Mouse (Mus musculus) activated CD4-positive, CD25-positive, alpha-beta regulatory T cell, adult 4 months (primary cell): ENCODE measurements around the gene Cct5. TPM values are rescaled to one million over a fixed set of nuclear protein-coding genes. Genes with fewer than 3 reads are reported as not detected.

Experiments used
- ATAC-seq: one replicate; pipeline ENCODE4 v1.8.0; 2017
- polyA plus RNA-seq, 2 experiments: library from polyadenylated mRNA; unstranded; fragments of 100-300 nt; shearing (Covaris generic); gene quantifications; one replicate each; pipeline ENCODE4 v1.2.1; 2017

The Cct5 gene
- polyA plus RNA-seq = 100 to 1,000 TPM; 432 to 525 TPM

DNA sequence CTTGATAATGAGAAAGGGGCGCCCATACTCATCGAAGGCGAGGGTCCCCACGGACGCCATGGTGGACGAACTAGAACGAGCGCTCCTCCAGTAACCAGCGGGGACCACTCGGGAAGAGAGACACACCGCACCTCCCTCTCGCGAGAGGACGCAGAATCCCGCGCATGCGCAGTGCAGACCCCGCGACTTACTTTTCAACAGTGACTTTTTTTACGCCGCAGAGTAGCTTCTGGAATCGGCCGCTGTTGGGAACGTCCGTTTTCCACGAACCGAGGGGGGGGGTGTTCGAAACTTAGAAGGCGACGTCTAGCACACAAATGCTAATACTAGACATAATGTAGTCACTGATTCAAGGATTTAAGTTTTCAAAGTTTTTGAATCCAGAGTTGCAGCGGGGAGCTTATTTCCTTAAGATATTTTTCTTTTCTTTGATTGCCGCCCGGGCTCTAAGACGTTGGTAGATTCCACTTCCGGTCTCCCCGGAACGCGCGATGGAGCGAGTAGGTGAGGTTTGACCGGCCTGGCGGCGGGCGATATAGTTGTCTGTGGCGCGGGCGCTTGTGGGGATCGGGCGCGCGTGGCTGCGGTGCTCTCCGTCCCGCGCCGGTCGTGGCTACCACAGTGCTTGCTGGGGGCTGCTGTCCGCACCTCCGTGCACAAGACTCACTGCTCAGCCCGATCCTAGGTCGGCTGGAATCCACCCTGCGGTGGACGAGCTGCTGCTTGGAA is at the start of gene Cct5, which contains the start of gene Fam173b:
Cct5 (minus strand) TSS at position 159 of the 729 bp plus-strand sequence.
Fam173b (plus strand) TSS at position 207 of the 729 bp plus-strand sequence.
- peak; percentile 81 for ATAC-seq

DNA sequence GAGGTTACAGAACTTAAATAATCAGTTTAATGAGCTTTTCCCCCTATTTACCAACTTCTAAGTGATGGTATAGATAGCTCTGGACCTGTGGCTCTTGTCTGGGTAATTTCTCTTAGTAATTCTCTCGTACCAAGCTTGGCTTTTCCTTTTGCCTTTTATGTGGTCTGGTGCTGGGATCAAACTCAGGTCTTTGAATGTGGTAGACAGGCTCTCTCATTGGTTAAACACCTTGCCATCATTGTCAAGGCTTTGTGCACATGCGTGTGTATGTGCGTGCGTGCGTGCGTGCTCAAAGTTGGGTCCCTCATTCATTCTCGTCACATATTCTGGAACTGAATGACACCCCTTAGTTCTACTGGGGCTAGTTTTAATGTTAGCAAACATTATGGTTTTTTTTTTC is 49.2 kb upstream of the Cct5 start:
- ATAC-seq = no peak

DNA sequence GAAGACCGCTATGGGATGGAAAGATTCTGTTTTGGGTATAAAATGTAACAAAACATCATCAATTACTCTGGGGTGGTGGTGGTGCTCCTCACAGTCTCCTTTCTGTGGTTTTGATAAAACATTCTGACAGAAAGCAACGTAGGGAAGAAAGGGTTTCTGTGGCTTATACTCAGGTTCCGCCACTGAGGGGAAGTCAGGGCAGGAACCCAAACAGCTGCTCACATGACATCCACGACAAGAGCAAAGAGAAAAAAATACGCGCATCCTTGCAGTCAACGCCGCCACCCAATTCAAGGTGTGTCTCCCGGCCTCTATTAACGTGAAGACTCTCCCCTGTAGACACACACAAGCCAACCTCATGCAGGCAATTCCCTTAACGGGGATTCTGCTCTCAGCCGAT is 48.1 kb upstream of the Cct5 start:
- ATAC-seq = peak; percentile 66

DNA sequence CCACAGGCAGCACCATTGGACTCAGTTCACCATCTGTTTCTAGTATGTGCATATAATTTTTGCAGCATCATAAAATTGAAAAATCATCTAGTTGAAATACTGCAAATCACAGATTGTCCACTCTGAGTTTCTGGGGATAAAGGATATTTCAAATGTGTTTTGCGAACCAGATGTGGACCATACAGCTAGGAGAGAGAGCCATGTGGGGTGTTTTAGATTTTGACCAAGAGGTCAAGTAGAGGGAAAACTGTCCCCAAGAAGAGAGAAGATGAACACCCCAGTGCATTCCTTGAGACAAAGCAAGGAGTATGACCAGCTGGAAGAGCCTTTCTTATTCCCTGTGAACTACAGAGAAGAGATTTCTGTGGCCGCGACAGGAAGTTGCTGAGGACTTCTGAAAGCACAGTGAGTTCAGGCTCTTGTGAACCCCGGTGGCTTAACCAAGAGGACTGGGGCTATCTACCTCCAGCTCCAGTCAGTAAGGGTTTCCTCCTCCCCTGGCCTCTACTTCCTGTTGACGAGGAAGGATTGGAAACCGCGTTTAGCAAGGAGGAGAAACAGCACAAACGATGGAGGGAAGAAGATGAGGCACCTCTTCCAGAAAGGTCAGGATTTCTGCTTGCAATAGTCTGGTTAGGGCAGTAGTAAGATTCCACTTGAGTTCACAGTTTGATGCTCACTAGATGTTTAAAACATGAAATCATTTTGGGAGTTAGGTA is 46.4 kb upstream of the Cct5 start:
- ATAC-seq = no peak

DNA sequence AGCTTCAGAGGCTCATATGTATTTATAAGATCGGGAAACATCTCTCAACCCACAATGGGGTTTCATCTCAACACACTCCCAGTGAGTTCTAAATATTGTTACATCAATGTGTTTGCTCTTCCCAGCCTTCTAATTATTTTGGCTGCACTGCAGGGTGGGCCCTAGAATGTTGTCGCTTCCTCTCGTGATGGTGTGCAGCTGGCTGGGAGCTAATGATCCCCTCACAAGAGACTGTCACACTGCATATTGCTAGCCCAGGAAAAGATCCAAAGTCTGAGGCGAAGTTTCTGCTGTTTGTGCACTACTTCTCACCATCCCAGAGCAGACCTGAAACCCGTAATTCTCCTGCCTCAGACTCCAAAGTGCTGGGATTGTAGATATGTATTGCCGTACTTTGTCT is 45.6 kb upstream of the Cct5 start:
- ATAC-seq = no peak

DNA sequence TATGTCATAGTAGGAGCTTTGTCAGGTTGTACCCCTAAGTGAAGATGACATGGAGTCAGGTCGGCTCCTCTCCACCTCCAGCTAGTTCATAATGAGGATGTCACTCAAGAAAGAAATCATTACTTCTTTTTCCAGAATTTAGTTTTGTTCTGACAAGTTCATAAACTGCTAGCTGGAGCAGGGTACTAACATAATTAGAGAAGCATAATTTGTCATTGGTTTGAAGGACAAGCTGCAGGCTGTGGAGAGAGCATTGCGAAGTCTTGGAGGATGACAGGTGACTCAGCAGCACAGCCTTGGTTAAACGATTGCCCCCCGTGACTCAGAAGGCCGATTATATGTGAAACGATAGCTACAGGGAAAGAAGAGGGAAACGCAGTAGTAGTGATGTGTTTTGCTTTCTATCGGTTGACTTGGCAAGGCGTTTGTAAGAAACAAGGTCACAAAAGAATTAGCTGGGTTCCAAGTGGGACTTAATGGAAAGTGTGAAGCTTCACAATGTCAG is 34.5 kb upstream of the Cct5 start:
- ATAC-seq = no peak

DNA sequence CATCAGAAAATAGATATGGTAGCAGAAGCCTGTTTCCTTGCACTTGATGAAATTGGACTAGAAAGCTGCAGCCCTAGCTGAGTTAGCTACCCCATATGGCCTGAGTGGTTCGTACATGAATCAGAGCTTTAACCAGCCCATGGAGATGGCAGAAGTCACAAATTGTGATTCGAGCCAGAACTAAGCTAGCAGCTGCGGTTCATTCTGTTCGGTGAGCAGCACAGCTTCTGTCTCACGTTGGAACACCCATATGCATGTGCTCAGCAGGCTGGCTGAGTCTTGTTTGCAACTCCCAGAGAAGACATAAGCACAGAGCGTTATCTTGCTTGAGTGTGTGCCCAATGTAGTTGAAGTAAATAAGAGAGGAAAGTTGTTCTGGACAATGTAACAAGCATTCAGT is 33.0 kb upstream of the Cct5 start:
- no peak for ATAC-seq

DNA sequence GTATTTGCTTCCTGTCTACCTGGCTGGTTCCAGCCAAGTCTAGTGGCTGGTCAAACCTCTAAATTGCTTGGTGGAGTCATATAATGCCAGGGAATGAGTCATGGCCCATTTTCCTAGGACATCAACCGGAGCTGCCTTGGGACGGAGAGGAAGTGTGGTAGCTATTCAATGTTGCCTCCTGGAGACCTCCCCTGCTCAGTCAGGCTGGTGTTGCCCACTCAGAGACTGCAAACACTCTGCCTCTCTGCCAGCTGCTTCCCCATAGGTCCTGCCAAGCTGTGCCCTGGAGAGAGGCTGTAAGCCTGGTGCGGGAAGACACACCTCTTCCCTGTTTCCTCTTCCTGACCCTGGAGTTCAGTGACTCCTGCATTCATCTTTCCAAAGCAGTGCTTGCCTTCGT is 30.9 kb upstream of the Cct5 start:
- ATAC-seq = no peak

DNA sequence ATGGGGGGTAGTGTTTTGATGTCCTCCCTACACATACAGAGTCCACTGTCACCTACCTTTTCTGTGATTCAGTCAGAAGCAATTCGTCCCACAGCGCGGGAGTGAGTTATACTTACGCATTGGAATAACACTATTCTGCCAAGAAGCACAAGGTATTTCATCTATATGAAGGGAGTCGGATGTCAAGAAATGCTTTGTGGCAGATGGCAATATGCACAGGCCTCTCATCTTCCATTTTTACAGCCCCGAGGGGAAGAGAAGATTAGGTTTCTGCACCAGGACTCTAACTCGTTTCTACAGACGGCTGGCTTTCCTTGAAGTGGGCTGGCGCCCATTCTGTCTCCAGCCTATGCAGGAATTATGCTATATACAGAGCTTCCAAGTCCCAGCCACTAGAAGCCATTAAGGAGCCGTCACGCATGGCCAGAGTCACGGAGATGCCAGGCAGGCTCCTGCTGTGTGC is 29.8 kb upstream of the Cct5 start:
- ATAC-seq = no peak

DNA sequence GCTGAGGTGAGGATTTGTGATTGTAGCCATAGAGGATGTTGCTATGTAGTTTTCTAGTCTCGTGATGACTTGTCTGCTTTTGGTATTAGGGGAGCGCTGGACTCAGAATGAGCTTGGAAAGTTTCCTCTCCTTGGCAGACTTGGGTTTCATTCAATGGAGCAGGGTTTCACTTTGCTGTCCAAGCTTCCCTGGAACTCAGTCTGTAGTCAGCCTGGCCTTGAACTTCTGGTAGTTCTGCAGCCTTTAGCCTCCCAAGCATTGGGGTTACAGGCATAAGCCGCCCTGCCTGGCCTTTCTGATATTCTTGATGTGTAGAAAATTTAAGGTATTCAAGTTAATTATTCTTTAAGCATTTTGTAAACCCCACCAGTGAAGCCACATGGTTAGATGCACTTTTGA is 28.0 kb upstream of the Cct5 start:
- ATAC-seq = no peak

DNA sequence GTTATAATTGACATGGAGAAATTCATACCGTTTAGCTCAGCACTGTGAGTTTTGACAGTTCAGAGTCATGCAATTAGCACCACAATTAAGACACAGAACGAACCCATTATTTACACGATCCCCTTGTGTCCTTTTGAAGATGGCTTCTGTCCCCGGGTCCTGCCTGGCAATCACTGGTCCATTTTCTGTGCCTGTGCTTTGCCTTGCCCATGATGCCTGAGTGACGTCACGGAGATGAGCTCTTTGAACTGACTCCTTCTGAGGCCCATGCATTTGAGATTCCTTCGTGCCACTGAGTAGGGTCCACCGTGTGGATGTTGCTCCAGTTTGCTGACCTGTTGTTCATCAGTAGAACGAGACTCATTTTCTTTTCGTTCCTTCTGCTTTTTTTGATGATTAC is 26.6 kb upstream of the Cct5 start:
- ATAC-seq = no peak

DNA sequence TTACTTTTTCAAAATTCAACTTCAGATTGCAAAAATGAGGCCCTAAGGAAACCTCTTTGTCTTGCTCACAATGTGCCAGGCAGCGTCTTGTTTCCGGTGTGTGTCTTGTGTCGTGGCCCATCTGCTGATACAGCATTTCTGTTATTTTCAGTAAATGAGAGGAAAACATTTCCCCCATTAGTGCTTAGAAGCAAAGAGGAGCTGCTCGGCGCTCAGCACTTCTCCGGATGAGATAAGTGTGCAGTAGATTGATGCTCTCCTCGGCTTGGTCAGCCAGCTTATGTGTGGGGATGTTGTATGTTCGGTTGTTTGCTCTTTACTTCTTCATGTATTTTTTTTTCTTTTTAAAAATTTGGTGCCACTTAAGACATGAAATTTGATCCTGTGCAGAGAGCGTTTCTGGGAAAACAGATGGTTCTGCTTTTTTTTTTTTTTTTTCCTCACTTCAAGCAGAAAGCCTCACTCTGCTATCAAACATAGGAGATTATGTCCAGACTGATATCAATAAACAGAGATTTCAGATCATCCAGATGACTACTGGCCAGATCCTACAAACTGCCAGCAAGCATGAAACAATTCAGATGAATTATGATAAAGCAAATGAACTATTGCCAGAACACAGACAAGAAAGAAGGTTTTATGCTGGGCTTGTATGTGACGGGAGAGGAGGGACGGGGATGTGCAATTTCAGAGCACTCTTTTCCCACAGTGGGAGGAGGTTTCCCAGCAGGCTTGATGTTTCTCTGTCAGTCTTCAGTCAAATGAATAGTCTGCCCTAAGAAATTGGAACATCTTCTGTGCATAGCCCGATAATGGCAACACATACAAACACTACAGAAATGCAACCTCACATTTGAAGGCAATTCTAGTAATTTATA is 25.9 kb upstream of the Cct5 start:
- ATAC-seq = no peak

DNA sequence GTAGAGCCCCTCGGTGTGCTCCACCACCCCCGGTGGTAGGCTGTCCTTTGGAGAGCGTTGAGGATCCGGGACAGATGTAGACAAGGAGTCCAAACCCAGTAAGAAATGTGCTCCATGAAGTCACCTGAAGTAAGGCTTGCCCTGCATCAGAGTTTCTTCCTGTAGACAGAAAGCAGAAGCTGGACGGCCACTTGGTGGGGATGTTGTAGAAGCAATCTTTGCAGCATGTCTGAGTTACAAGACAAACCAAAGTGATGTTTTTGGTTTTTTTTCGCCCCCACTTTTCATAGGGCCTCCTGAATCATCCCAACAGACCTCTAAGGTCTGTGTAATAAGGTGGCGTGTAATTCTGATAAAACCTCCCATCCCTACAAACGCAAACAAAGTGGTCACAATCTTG is 17.9 kb upstream of the Cct5 start:
- no peak for ATAC-seq

DNA sequence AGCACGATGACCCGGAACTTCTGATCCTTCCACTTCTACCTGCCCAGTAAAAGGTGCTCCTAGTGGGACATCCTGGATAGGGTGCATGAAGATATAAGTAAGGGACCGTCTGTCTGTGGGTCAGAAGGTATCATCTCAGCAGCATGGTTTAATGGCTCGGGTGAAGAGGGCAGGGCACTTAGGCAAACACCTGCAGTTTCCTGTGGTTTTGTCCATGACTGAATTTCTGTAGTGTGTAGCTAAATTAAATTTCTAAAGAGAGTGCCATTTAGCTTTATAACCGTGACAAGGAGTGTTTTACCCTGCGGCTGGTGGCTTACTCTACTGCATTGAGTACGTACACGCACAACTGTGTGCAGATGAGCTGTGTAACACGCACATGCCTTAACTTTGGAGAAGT is 15.7 kb upstream of the Cct5 start:
- ATAC-seq = no peak

DNA sequence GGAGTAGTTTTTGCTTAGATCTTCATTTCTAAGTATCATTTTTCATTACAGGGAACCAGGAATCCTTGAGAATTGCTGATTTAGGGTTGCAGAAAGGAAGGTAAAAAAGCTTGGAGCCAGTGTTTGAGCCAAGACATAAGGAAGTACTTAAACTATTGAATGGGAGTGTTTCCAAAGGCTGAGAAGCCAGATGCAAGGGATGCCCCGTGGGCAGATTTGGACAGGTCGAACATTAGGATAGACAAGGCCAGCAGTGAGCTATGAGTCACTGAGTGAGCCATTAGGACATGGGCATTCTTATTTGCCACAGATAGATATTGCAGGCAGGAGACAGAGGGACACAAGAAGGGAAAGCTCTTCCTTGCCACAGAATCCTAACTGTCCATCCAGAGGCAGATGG is 13.1 kb upstream of the Cct5 start:
- ATAC-seq = no peak

DNA sequence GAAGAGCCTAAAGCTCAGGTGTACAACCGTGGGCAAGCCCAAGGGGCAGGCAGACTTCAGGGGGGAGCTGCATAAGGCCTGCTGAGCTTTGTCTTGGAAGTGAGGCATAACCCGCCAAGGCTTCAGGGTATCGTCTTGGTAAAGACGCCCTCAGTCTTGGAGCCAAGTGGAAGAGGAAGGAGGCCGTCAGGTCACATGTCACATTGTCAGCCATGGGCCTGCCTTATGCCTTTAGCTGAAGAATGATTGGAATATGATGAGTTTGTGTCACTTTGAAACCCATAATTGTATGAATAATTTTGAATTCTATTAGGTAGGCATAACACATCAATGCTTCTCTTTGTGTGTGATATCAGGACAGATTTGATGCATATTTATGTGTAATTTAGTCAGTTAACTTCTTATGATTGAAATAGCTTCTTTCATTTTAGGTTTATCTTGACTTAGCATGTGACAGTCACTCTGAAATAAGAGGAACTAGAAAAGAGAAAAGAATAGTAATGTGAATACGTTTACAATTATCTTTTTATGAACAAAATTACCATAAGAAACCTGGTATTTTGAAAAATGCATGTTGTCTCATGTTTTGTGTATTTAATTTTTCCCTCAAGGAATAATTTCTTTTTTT is 12.3 kb upstream of the Cct5 start:
- ATAC-seq = no peak

DNA sequence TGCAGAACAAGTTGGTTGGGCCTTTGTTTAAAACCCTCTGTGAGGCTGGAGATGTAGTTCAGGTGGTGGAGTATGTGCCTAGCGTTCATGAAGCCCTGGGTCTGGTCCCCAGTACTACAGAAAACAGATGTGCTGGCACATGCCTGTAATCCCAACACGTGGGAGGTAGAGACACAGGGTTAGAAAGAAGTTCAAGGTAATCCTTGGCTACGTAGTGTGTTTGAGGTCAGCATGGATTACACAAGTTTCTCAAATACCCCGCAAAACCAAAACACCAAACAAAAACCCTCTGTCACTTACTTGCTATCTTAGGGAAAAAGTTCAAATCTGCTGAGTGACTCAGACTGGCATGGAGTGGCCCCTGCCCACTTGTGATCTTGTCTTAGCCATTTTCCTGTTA is 10.4 kb upstream of the Cct5 start:
- ATAC-seq = no peak

DNA sequence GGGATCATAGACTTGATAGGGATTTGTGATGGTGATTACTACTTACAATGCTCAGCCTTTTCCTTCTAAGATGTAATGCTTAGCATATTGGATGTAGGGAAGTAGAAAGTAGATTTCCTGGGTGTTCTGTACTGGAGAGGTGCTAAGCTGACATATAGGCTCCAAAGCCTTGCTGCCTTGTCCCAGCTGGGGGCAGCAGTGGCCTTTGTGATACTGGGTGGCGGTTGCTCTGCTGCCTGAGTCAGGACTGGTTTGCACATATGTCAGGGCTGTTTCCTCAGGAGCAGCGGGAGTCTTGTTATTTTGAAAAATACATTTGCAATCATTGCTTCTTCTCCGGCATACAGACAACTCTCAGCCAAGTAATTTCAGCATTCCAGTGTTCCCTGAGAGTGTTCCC is 9.4 kb upstream of the Cct5 start:
- ATAC-seq = no peak

DNA sequence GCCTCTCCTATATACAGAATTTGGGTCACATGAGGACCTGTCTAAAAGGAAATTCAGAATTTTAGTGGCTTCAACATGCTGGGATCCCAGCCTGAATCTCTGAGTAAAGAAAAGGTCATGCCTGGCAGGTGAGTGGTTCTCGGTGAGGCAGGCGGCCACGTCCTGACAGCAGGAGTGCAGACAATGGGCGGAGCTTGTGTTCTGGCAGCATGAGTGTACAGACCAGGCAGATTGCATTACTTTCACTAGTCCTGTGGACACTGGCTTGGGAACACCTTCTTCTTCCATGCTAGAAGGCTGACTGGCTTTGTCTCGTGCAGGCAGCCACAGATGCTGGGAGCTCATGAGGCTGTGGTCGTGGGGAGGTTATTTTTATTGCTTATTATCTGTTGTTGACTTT is 5.2 kb upstream of the Cct5 start:
- no peak for ATAC-seq

DNA sequence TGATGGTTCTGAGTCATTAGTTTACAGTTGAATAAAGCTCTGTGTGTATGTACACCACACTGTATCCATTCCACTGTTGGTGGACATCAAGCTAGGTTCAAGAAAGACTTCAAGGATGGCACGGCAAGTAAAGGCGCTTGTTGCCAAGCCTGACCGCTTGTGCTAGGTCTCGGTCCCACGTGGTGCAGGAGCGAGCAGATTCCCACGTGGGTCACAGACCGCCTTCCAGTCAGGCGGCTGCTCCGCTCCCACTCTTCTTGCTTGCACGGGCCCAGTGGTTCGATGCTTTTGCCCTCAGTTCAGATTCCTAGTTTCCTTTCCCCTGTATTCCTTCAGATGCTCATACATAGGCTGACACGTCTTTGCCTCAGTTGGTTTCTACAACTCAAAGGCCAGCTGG is 1.5 kb upstream of the Cct5 start:
- ATAC-seq = no peak

DNA sequence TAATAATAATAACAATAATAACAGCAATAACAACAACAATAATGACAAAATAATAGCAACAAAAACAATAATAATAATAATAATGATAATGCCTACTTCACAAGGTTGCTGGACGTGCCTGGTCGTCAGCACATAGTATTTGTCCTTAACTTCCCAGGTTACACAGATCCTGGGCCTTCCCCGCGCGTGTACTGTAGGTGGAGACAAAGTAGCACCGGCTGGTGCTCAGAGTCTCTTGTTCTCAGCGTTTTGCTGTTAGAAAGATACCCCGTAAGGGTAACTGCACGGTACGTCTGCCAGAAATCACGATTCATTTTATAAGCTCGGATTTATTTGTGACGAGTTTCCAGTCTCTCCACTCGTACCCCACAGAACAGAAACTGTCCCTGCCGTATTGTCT is 822 bp upstream of the Cct5 start:
- no peak for ATAC-seq

DNA sequence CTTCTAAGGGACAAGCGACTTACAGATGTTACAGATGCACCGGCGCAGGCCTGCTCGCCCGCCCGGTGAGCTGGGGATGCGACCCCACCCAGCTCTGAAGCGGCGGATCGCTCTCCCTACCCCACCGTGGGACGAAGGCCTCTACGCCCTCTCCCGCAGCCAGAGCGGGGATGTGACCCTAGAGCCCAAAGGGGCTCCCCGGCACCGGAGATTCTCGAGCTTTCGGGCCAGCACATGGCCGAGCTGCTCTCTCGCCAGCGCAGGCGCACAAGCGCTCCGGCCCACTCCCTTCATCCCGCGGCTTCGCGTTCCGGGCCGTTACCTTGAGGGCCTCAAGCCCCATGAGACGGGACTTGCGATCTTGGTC is 342 bp downstream of the Cct5 start:
- peak; percentile 35 for ATAC-seq

DNA sequence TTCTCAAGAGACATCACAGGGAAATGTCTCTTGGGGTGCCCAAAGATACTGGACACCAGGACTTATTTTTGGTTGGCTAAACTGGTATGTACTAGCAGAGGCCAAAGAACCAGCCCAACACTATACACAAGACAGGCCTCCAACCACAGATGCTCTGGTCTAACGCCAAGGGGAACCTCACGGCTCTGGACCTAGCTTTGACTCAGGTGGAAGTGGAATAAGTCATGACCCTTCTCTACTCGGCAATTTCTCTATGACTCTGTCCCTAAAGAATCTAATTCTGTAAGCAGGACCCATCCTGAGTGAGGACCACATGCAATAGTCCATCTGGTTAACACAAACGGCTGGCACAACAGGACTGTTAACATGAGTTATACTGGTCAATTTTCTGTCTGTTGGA is 1.8 kb downstream of the Cct5 start:
- ATAC-seq = no peak
